Mouse (Mus musculus): ENCODE results near the gene Chga. TPM values are rescaled to one million over a fixed set of nuclear protein-coding genes. Genes with fewer than 3 reads are reported as not detected.

The Chga gene
- 89.8 and 269 TPM in 2 replicates for polyA plus RNA-seq (2012; rRNA removed; ENCODE audit: low replicate concordance)

GRCm38 (mm10) chr12:102554721-102555516 lies at the start of gene Chga:
Chga (plus strand) TSS chr12:102554969.

Other genes starting within 250 kb of the Chga start
- gene Lgmn, start 115.2 kb upstream of the Chga start, polyA plus RNA-seq (2012; rRNA removed; ENCODE audit: low replicate concordance), result 26.4 and 46.3 TPM in 2 replicates
- gene Golga5, start 85.8 kb upstream of the Chga start, polyA plus RNA-seq (2012; rRNA removed; ENCODE audit: low replicate concordance), result 4.6 and 5.4 TPM in 2 replicates
- 169 and 317 TPM in 2 replicates for gene Itpk1, start 150.0 kb downstream of the Chga start, polyA plus RNA-seq (2012; rRNA removed; ENCODE audit: low replicate concordance)
- gene Moap1, start 188.7 kb downstream of the Chga start, polyA plus RNA-seq (2012; rRNA removed; ENCODE audit: low replicate concordance), result 0.47 and 0.55 TPM in 2 replicates
- 2.2 and 4.0 TPM in 2 replicates for gene Tmem251, start 188.8 kb downstream of the Chga start, polyA plus RNA-seq (2012; rRNA removed; ENCODE audit: low replicate concordance)
- not detected in 2 replicates for gene Gm28051, start 202.8 kb downstream of the Chga start, polyA plus RNA-seq (2012; rRNA removed; ENCODE audit: low replicate concordance)
- 5.1 and 10.2 TPM in 2 replicates for gene Gon7, start 202.8 kb downstream of the Chga start, polyA plus RNA-seq (2012; rRNA removed; ENCODE audit: low replicate concordance)
- gene Ubr7, start 203.0 kb downstream of the Chga start, polyA plus RNA-seq (2012; rRNA removed; ENCODE audit: low replicate concordance), result 3.2 and 4.2 TPM in 2 replicates
- gene Gm20604, start 203.7 kb downstream of the Chga start, polyA plus RNA-seq (2012; rRNA removed; ENCODE audit: low replicate concordance), result 0.36 and 0.47 TPM in 2 replicates

Data from duodenum, adult 2 months (tissue).